Mouse (Mus musculus): ENCODE measurements at regions not wholly inside any gene's neighbourhood (a gene's known extent, or its start where the extent isn't known, plus 50 kb on each side); places are given as distances from the start of the nearest gene placed in this dataset.

DNA sequence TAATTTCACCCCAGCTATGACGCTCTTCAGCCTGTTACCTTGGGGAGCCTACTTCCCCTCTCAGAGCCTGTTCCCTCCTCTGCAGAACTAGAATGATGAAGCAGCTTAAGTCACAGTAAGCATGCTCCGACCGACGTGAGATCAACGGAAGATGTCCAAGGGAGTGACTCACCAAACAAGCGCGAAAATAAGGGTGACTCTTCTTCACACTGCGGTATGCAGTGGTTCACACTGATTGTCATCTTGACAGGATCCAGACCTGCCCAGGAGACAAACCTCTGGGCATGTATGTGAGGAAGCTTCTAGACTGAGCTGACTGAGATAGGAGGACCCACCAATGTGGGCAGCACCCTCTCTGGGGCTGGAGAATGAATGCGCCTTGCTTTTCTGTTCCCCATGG is 116.3 kb upstream of the Tpm1 start:
- ChIA-PET CTCF (no interaction called here), POLR2A (interaction anchor here in 2 of 4 experiments (0.9 to 1.0 kb wide), 2 partner anchors 44 to 45 kb away, joined by 3 read pairs; no protein-coding TSS in a partner anchor)

DNA sequence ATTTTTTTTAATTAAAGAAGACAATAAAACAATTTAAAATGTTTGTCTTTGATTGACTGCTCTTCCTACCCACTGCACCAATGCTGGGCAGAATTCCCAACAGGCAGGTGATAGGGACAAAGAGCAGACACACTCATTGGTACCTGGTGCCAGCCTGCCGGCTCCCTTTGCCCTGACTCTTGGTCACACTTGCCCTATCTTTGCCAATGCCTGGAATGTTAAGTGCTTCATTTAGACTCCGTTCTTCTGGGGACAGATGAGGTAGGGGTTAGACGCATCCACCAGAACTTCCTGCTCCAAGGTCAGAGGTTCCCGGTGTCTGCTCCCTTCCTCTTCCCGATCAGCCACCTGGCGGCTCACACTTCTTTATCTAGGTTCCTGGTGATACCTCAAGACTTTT is 114.5 kb upstream of the Tpm1 start:
- ChIA-PET POLR2A (no interaction called here), CTCF (interaction anchor here in 1 of 4 experiments (0.6 kb wide), 1 partner anchor 493 kb away, joined by 4 read pairs; no protein-coding TSS in a partner anchor)

DNA sequence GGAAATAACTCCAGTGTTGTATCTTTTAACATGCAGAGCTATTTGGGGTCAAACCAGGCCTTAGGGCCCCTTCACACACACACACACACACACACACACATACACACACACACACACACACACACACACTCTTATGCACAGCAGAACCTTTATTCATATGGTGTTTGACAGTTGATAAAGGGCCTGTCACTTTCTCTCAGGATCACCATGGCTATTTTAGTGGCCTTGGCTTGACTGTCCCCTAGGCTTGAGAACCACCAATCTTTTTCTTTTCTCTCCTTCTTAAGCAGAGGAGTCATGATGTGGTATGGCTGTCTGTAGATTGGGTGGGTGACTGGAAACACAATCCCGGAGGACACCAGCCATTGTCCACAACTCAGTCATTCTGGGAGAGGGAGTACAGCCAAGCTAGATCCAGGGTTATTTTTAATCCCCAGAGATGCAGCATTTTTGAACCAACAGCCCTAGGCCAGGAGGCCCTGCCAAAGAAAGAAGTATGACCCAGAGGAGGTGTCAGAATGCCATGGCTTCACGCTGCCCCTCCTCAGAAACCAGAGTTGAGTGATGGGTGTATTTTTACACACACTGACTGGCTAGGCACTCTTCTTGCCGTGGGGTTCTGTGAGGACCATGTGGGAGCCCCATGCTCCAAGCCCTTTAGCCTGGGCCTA is 111.7 kb upstream of the Tpm1 start:
- ChIA-PET CTCF (no interaction called here), POLR2A (interaction anchor here in 1 of 4 experiments (0.5 to 0.6 kb wide), 2 partner anchors 76 to 83 kb away, joined by 3 read pairs; no protein-coding TSS in a partner anchor)

DNA sequence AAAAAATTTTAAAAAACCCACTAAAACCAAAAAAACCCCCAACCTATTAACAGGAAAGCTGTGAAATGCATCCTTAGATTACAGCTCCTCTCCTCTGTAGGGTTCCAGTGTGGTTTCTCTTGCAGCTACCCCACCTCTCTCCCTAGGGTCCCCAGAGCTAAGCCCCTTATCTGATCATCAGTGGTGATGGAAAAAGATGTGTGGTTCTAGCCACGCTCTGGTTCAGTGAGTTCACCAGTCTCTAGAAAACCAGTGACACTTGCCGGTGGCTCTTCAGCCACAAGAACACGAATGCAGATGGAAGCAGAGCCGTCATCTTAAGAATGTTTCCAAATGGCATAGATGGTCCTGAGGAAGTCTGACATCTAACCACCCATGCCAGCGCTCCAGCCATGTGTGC is 111.1 kb upstream of the Tpm1 start:
- POLR2A ChIA-PET = interaction anchor here in 2 of 4 experiments (0.5 to 1.3 kb wide), 3 partner anchors 48 to 84 kb away, joined by 3 read pairs; no protein-coding TSS in a partner anchor
- CTCF ChIA-PET = no interaction called here

DNA sequence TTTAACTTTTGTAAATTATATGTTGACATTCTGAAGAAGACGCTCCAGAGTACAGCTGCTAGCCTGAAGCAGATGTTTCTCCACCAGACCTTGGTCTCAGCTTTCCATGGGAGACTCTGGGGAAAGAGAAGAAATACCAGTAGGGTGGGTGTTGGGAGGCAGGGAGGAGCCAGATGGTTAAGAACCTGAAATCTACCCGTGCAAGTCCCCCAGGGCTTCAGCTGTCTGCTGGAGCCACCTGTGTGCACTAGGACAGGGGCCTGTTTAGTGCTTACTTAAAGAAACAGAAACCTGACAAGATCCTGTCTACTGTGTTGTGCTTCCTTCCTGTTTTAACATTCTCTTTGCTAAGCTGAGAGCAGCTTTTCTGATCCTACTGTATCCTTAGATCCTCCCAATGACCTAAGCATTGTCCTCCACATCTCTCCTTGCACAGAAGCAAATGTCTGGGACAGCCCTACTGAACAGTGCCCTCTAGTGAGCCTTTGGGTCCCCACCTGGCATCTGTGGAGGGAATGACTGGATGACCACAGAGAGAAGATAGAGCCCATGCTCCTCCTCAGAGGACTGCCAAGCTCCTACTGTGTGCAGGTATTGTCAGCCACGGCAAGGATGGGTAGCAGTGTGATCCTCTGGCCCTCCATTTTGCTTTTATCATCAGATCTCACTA is 107.5 kb upstream of the Tpm1 start:
- ChIA-PET CTCF (interaction anchor here (0.6 to 2.4 kb wide), 8 partner anchors 9 to 1279 kb away, joined by 3 to 16 read pairs (median 6); no protein-coding TSS in a partner anchor), POLR2A (interaction anchor here in 2 of 4 experiments (0.6 to 0.7 kb wide), 2 partner anchors 33 to 1635 kb away, joined by 4 read pairs; no protein-coding TSS in a partner anchor)

DNA sequence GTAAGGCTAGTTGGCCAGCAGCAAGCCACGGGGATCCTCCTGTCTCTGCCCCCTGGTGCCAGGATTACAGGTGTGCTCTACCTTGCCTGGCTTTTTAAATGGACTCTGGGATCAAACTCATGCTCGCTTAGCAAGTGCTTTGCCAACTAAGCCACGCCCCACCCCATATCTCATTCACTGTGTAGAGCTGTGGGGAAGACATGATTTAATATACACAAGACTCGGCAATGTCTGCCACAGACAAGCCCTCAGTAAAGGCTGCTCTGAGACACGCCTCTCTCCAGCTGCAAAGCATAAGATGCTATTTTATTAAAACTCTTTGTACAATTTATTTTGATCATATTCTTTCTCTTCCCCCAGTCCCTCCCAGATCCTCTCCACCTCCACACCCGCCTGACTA is 104.9 kb upstream of the Tpm1 start:
- CTCF ChIA-PET = interaction anchor here in 2 of 4 experiments (0.6 to 1.2 kb wide), 4 partner anchors 54 to 364 kb away, joined by 3 to 5 read pairs (median 4); no protein-coding TSS in a partner anchor
- POLR2A ChIA-PET = interaction anchor here in 1 of 4 experiments (1.4 kb wide), 1 partner anchor 13 kb away, joined by 3 read pairs; no protein-coding TSS in a partner anchor

DNA sequence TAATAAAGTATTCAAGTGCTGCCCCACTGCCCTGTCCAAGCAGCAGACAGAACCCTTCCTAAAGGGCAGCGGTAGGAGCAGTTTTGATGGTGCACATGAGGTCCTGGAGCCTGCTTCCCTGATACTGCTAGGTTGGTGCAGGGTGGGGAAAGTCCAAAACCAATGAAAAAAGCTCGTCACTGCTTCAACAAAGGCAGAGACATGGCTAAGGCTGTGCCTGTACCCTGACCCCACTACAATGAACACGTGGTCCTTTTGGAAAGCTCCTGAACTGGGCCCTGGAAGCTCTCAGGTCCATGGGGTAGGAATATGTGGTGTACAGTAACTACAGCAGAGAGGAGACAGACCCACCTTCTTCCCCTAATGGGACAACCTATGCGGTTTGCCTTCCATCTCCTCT is 104.1 kb upstream of the Tpm1 start:
- CTCF ChIA-PET = interaction anchor here in 2 of 4 experiments (0.6 to 1.1 kb wide), 4 partner anchors 54 to 365 kb away, joined by 3 to 4 read pairs (median 4); no protein-coding TSS in a partner anchor
- POLR2A ChIA-PET = interaction anchor here in 2 of 4 experiments (0.6 to 1.4 kb wide), 3 partner anchors 12 to 55 kb away, joined by 3 to 4 read pairs (median 3); no protein-coding TSS in a partner anchor

DNA sequence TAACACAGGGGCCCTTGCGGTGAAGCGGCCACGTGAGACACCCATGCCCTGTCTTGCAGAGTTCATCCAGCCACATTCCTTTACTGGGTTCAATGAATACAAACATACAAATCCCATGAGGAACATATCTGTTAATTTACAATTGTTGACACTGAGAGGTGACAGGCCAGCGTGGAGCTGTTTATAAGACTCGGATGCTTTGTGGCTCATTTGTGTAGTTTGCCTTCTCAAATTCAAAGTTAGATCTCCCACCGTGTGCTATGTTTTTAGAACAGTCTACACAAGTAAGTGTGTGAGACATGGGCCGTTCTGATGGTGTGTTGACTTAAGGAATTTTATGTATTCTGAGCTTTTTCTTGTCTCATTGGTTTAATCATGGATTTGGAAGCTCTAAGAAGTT is 98.5 kb upstream of the Tpm1 start:
- ChIA-PET POLR2A (interaction anchor here in 1 of 4 experiments (0.7 to 0.8 kb wide), 2 partner anchors 84 to 184 kb away, joined by 3 to 4 read pairs; no protein-coding TSS in a partner anchor), CTCF (interaction anchor here in 1 of 4 experiments (0.5 to 1.3 kb wide), 3 partner anchors 9 to 30 kb away, joined by 3 to 5 read pairs (median 5); no protein-coding TSS in a partner anchor)

DNA sequence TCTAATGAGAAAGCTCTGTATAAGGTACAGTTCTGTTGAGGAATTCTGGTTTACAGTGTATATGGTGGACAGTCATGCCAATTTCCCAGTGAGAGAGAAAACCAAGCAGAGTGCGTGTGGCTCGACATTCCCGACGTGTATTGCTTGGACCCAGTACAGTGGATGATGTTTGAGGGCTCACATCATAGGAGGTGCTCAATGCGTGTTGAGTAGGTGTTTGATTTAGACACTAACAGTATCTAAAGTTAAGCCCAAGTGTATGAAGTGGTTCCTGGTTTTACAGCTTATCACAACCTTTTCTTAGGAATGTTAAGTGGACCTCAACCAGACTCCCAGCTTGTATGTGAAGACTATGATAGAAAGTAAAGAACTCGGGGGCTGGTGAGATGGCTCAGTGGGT is 96.2 kb upstream of the Tpm1 start:
- POLR2A ChIA-PET = interaction anchor here in 1 of 4 experiments (1.5 kb wide), 1 partner anchor 63 kb away, joined by 5 read pairs; no protein-coding TSS in a partner anchor
- CTCF ChIA-PET = interaction anchor here in 1 of 4 experiments (1.0 kb wide), 1 partner anchor 101 kb away, joined by 9 read pairs; no protein-coding TSS in a partner anchor

DNA sequence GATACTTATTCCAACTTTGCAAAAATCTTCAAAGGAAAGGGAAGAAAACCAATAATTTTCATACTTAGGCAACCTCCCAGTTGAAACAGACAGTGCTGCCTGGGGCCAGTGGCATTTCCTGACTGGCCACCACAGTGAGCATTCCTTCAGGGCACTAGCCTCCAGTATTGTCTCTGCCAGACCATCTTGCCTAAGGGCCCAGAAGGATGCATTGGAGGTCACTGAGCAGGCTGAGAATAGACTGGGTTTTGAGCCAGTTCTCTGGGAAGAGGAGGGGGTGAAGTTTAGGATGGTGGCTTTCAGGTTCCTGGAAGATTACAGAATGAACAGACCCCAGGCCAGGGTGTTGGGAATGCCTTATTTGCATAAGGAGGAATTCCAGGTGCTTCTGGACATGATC is 95.3 kb upstream of the Tpm1 start:
- CTCF ChIA-PET = interaction anchor here in 1 of 4 experiments (0.6 kb wide), 1 partner anchor 20 kb away, joined by 3 read pairs; no protein-coding TSS in a partner anchor
- POLR2A ChIA-PET = no interaction called here

DNA sequence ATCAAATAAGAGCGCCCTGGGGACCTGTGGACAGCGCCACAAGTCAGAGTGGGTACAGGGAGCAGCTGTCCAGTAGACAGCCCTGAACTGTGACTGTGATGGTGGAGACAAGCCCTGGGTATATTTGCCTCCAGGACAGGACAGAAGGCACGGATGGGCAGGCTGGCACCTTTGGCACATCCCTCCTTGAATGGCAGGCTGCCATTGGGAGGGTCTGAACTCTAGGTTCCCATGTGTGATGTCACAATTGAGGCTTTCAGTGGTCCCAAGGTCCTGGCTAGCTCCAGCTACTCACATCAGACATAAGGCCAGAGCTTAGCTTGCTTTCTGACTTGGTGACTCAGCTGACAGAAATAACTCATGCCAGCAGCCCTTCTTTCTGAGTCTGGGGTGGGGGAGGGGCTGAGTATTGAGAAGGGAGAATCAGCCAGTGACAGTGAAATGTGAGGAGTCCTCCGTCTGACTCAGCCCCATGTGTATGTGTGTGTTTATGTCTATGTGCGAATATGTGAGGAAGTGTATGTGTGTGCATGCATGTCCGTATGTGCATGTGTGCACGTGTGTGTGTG is 91.2 kb upstream of the Tpm1 start:
- ChIA-PET CTCF (interaction anchor here in 3 of 4 experiments (0.6 kb wide), 3 partner anchors 29 to 556 kb away, joined by 3 to 4 read pairs (median 3); no protein-coding TSS in a partner anchor), POLR2A (interaction anchor here in 2 of 4 experiments (0.5 to 1.3 kb wide), 4 partner anchors 9 to 388 kb away, joined by 3 read pairs; no protein-coding TSS in a partner anchor)

DNA sequence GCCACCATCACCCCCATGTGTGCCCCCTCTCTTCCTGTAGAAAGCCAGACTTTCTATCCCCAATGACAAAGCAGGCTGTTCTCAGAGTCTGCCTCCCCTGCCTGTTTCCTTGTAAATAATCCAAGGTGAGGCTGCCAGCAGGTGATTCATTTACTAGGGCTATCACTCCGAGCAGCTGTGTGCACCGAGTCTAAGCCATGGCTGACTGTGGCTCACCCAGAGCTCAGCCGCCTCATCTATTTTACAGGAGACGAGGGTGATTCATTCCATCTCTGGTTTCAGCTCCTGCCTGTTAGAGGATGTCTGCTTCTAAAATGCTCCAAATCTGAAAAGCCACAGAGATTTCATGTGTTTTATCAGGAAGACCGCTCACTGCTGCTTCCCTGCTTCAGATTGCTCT is 88.5 kb upstream of the Tpm1 start:
- ChIA-PET POLR2A (interaction anchor here in 1 of 4 experiments (0.6 kb wide), 1 partner anchor 21 kb away, joined by 5 read pairs; no protein-coding TSS in a partner anchor), CTCF (interaction anchor here in 3 of 4 experiments (0.6 to 0.9 kb wide), 3 partner anchors 15 to 1183 kb away, joined by 3 to 22 read pairs (median 3); no protein-coding TSS in a partner anchor)

DNA sequence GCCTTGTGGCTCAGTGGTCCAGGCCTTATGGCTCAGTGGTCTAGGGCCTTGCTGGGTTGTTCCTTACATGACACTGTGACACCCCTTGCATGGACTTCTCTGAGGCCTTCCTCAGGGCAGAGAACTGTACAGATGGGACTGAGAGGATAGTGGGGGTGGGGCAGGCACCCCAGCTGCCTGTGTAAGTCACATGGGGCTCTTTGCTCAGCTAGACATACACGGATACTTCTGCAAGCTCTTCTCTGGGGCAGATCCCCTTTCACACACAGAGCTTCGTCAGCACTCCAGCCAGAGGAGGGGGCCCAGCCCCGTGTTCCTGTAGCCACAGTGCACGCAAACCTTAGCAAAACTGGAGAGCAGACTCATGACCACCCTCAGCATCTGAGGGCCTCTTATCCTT is 87.9 kb upstream of the Tpm1 start:
- ChIA-PET CTCF (interaction anchor here in 2 of 4 experiments (0.6 to 0.9 kb wide), 2 partner anchors 15 to 1183 kb away, joined by 3 to 22 read pairs; no protein-coding TSS in a partner anchor), POLR2A (no interaction called here)

DNA sequence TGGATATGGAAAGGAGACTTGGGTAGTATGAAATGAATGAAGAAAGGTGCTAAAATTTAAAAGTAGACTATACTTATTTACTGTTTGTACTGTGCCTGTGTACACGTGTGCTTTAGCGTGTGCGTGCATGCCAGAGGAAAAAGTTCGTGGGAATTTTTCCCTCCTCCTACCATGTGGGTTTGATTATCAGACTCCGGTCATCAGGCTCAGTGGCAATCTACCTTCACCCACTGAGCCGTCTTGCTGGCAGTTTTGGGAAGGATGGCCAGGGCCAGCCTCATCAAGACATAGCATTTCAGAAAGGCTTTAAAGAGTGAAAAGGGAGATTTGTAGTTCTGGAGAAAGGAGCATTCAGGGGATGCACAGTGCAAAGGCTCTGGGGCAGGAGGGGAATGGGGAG is 87.0 kb upstream of the Tpm1 start:
- ChIA-PET POLR2A (no interaction called here), CTCF (no interaction called here)

DNA sequence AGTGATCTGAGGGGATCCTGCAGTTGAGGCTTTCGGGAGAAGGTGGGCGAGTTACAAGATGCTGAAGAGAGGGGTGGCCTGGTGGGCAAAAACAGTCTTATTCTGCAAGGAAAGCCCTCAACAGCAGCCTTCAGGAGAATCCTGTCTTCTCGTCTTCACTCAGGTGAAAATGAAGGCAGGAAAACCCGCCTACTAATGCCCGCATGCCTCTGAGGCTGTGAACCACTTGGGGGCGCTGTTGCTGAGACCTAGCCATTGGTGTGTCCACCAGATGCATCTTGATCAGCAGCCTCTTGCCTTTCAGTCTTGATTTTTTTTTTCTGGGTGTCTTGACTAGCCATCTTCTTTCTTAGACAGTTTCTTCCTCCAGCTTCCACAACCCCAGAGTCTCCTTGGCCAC is 85.2 kb upstream of the Tpm1 start:
- POLR2A ChIA-PET = no interaction called here
- CTCF ChIA-PET = interaction anchor here in 2 of 4 experiments (1.1 to 1.5 kb wide), 2 partner anchors 13 to 133 kb away, joined by 3 to 5 read pairs; no protein-coding TSS in a partner anchor

DNA sequence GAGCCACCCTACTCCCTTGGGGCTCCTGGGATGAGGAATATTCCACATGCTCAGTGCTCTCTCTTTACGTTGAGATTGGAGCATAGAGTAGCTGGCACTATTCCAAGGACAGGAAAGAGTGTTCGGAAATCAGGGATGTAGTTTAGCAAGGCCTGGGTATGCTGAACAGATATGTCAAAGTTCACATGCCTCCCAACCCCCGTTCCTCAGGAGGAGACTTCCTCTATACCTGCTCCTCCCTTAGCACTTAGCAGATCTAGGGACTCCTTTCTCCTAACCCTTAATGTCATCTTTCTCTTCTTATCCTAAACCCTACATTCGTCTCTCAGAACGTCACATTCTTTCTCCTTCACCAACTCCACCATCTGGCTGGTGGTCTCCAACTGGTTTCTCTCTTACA is 83.2 kb upstream of the Tpm1 start:
- ChIA-PET CTCF (interaction anchor here in 1 of 4 experiments (0.6 kb wide), 2 partner anchors 41 to 88 kb away, joined by 8 to 11 read pairs; no protein-coding TSS in a partner anchor), POLR2A (interaction anchor here in 1 of 4 experiments (0.6 kb wide), 1 partner anchor 119 kb away, joined by 3 read pairs; no protein-coding TSS in a partner anchor)

DNA sequence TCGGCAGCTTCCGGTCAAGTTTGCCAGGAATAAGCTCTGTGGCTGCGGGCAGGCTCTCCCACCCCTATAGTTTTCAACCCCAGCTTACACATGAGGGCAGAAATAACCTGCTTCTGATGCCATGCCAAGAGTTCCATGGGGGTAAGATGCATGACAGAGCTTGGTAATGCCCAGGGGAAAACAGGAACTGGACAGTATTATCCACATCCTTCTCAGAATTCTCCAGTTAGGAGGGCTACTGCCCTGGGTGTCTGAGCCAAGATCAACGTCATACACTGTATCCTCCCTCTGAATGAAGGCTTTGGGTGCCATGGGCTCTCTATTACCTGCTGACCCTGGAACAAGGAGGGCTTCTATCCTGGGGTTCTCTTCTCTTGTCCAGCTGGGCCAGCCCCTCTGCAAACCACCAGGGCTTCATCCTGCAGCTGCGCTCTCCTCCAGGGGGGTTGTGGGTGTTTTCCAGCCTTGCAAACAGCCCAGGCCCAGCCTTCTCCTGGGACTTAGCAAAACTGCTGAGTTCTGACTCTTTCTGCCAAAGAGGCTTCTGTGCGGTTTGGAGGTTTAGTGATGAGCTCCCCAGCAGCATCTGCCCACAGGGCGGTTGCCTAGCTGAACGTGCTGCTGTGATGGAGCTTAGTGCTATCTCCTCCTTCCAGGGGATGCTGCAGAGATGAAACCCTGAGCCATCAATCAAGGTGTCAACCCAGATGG is 81.7 kb upstream of the Tpm1 start:
- POLR2A ChIA-PET = no interaction called here
- CTCF ChIA-PET = no interaction called here

DNA sequence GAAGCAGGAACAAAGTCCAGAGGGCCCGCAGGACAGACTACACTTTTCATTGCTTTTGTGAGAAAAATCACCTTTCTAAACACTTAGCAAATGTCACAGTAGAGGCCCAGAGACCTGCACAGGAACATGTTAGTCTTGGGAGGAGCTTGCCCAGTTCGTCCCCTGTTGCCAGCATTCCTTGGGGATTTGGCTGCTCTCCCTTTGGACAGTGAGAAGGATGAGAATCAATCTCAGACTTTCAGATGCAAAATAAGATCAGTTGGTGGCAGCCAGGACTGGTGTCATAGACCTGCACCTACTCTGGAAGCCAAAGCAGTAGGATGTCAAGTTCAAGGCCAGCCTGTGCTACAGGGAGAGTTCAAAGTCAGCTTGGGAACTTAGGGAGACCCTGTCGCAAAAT is 80.7 kb upstream of the Tpm1 start:
- CTCF ChIA-PET = no interaction called here
- POLR2A ChIA-PET = no interaction called here
